Mouse (Mus musculus) embryonic fibroblast, embryonic 13.5 days (primary cell): ENCODE measurements around the gene Pcnt.

Experiments used
- CTCF ChIP-seq: IDR thresholded peaks from 2 replicates; pipeline ENCODE4 v1.5.1; 2011; ENCODE audit warnings: mild to moderate bottlenecking, control low read depth, low read length, moderate library complexity, borderline replicate concordance; ENCODE audit not compliant: insufficient read depth
- POLR2A ChIP-seq: IDR thresholded peaks from 2 replicates; pipeline ENCODE4 v1.6.1; 2011; ENCODE audit warnings: low read depth, mild to moderate bottlenecking, control low read depth, low read length, moderate library complexity

GRCm38 (mm10) chr10:76306738-76307137, 135.8 kb downstream of the Pcnt start:
- TF ChIP-seq CTCF (no peak), POLR2A (no peak)
